Mouse (Mus musculus) megakaryocyte-erythroid progenitor cell, adult 5 weeks (primary cell): ENCODE data around the gene Gm49325. TPM values are rescaled to one million over a fixed set of nuclear protein-coding genes. Genes with fewer than 3 reads are reported as not detected.

Source experiments
- polyA plus RNA-seq: library from polyadenylated mRNA; stranded (reverse); fragments of >175 nt; gene quantifications from 2 replicates; pipeline ENCODE4 v1.2.3, GENCODE M21; 2012

Gene Gm49325
- 2.6 TPM in 1 of 2 replicates, not detected in the other for polyA plus RNA-seq

GRCm38 (mm10) chr10:77605908-77606826 is at the start of gene Gm49325, which contains the start of gene Sumo3:
Gm49325 (plus strand) TSS chr10:77606197.
Sumo3 (plus strand) TSS chr10:77606097.

GRCm38 (mm10) chr10:77581408-77582284 is 24.4 kb upstream of the Gm49325 start, which contains the start of gene Pttg1ip:
Pttg1ip (plus strand) TSS chr10:77581720.

GRCm38 (mm10) chr10:77622055-77622988 is 16.3 kb downstream of the Gm49325 start, which contains the start of gene Ube2g2:
Ube2g2 (plus strand) TSS chr10:77622275.

GRCm38 (mm10) chr10:77685895-77686664 is 80.1 kb downstream of the Gm49325 start, which contains the start of gene Tspear:
Tspear (plus strand) TSS chr10:77686569.

GRCm38 (mm10) chr10:77690356-77690807 is 84.4 kb downstream of the Gm49325 start, which contains the start of gene Gm19402:
Gm19402 (minus strand) TSS chr10:77690757.

Other genes starting within 250 kb of the Gm49325 start
- gene Adarb1, start 187.9 kb upstream of the Gm49325 start, polyA plus RNA-seq: 0.53 and 1.1 TPM in 2 replicates
- gene Fam207a, start 90.4 kb upstream of the Gm49325 start, polyA plus RNA-seq: 75.0 and 77.7 TPM in 2 replicates
- 23.7 and 24.8 TPM in 2 replicates for gene Itgb2, start 75.9 kb upstream of the Gm49325 start, polyA plus RNA-seq
- gene Pttg1ip, start 24.5 kb upstream of the Gm49325 start, polyA plus RNA-seq: 119 and 164 TPM in 2 replicates
- 207 and 270 TPM in 2 replicates for gene Sumo3, start 100 bp upstream of the Gm49325 start, polyA plus RNA-seq
- gene Ube2g2, start 16.1 kb downstream of the Gm49325 start, polyA plus RNA-seq: 43.2 and 45.3 TPM in 2 replicates
- gene Tspear, start 80.4 kb downstream of the Gm49325 start, polyA plus RNA-seq: 0.16 and 0.70 TPM in 2 replicates
- gene Gm19402, start 84.6 kb downstream of the Gm49325 start, polyA plus RNA-seq: not detected in 2 replicates
- 0.09 TPM in 1 of 2 replicates, not detected in the other for gene Gm9508, start 91.0 kb downstream of the Gm49325 start, polyA plus RNA-seq
- gene Gm10272, start 100.4 kb downstream of the Gm49325 start, polyA plus RNA-seq: not detected in 2 replicates
- not detected in 2 replicates for gene Gm10024, start 105.3 kb downstream of the Gm49325 start, polyA plus RNA-seq
- not detected in 2 replicates for gene Gm10142, start 109.6 kb downstream of the Gm49325 start, polyA plus RNA-seq
- not detected in 2 replicates for gene Krtap12-1, start 114.4 kb downstream of the Gm49325 start, polyA plus RNA-seq
- gene Gm10100, start 120.3 kb downstream of the Gm49325 start, polyA plus RNA-seq: not detected in 2 replicates
- gene Gm18596, start 136.4 kb downstream of the Gm49325 start, polyA plus RNA-seq: not detected in 2 replicates
- not detected in 2 replicates for gene Gm9736, start 145.2 kb downstream of the Gm49325 start, polyA plus RNA-seq
- not detected in 2 replicates for gene Gm3233, start 153.5 kb downstream of the Gm49325 start, polyA plus RNA-seq
- not detected in 2 replicates for gene Gm3238, start 165.1 kb downstream of the Gm49325 start, polyA plus RNA-seq
- gene Gm7138, start 170.7 kb downstream of the Gm49325 start, polyA plus RNA-seq: not detected in 2 replicates
- not detected in 2 replicates for gene Gm3250, start 176.3 kb downstream of the Gm49325 start, polyA plus RNA-seq
- not detected in 2 replicates for gene Gm7137, start 182.0 kb downstream of the Gm49325 start, polyA plus RNA-seq
- gene Gm9639, start 188.9 kb downstream of the Gm49325 start, polyA plus RNA-seq: not detected in 2 replicates
- gene Gm19668, start 192.9 kb downstream of the Gm49325 start, polyA plus RNA-seq: not detected in 2 replicates
- not detected in 2 replicates for gene Gm9507, start 205.6 kb downstream of the Gm49325 start, polyA plus RNA-seq
- gene Gm2696, start 208.5 kb downstream of the Gm49325 start, polyA plus RNA-seq: not detected in 2 replicates
- not detected in 2 replicates for gene Krtap10-4, start 220.9 kb downstream of the Gm49325 start, polyA plus RNA-seq
- not detected in 2 replicates for gene Krtap10-10, start 229.8 kb downstream of the Gm49325 start, polyA plus RNA-seq
- gene Gm36176, start 240.6 kb downstream of the Gm49325 start, polyA plus RNA-seq: not detected in 2 replicates
- gene Gm10318, start 246.7 kb downstream of the Gm49325 start, polyA plus RNA-seq: 0.12 TPM in 1 of 2 replicates, not detected in the other